Mouse (Mus musculus) urinary bladder, postnatal 10 days (tissue): ENCODE measurements around the gene Klf12.

Source experiments
- DNase-seq: peaks from one replicate; pipeline ENCODE4 v3.0.0; 2022; ENCODE audit warnings: low spot score

The Klf12 gene

GRCm38 (mm10) chr14:100284119-100284860, at the start of gene Klf12:
Klf12 (minus strand) TSS chr14:100284679.
- peak; percentile 15 for DNase-seq

- DNase-seq, result no peak
These were observed 48.9 kb upstream of the Klf12 start for GRCm38 (mm10) chr14:100333369-100333768.

- no peak for DNase-seq
These were observed 44.3 kb upstream of the Klf12 start for GRCm38 (mm10) chr14:100328602-100329276.

GRCm38 (mm10) chr14:100324303-100324702, 39.8 kb upstream of the Klf12 start:
- DNase-seq, result no peak

GRCm38 (mm10) chr14:100322012-100322411, 37.5 kb upstream of the Klf12 start:
- DNase-seq, result no peak

- no peak for DNase-seq
These were observed 32.3 kb upstream of the Klf12 start for GRCm38 (mm10) chr14:100316780-100317179.

GRCm38 (mm10) chr14:100314099-100314498, 29.6 kb upstream of the Klf12 start:
- no peak for DNase-seq

- DNase-seq, result no peak
These were observed 16.4 kb upstream of the Klf12 start for GRCm38 (mm10) chr14:100300905-100301304.

- DNase-seq, result no peak
These were observed 14.4 kb upstream of the Klf12 start for GRCm38 (mm10) chr14:100298892-100299291.

- DNase-seq, result no peak
These were observed 2.2 kb upstream of the Klf12 start for GRCm38 (mm10) chr14:100286586-100287241.

GRCm38 (mm10) chr14:100285656-100286585, 1.4 kb upstream of the Klf12 start:
- peak; percentile 14 for DNase-seq

- no peak for DNase-seq
These were observed 579 bp upstream of the Klf12 start for GRCm38 (mm10) chr14:100284861-100285655.

GRCm38 (mm10) chr14:100283411-100284118, 914 bp downstream of the Klf12 start:
- no peak for DNase-seq

GRCm38 (mm10) chr14:100282651-100283050, 1.8 kb downstream of the Klf12 start:
- DNase-seq, result no peak

GRCm38 (mm10) chr14:100281734-100282133, 2.7 kb downstream of the Klf12 start:
- DNase-seq, result no peak

- no peak for DNase-seq
These were observed 10.3 kb downstream of the Klf12 start for GRCm38 (mm10) chr14:100274179-100274578.

- no peak for DNase-seq
These were observed 23.9 kb downstream of the Klf12 start for GRCm38 (mm10) chr14:100260531-100260930.

GRCm38 (mm10) chr14:100243046-100243445, 41.4 kb downstream of the Klf12 start:
- no peak for DNase-seq

- no peak for DNase-seq
These were observed 44.6 kb downstream of the Klf12 start for GRCm38 (mm10) chr14:100239874-100240273.

- DNase-seq, result no peak
These were observed 47.7 kb downstream of the Klf12 start for GRCm38 (mm10) chr14:100236757-100237156.
